In genomic region chr10:109129068-109129467, GRCm38 (mm10) we compare ENCODE assay signal across 20 mouse cellular contexts.
DNase-seq lines count a peak whose midpoint lies in the region; ATAC-seq and TF ChIP-seq lines count a peak whose summit lies in the region.
"Had no signal": no experiment of that assay in that cellular context is flagged by ENCODE, and none has a peak within 500 bp of the region (broad histone marks: within the 10 kb centered on the region; RNA-seq: fewer than 3 reads in every experiment).

No protein-coding gene starts in this region.

- no peak overlapping the region for H3K9ac ChIP-seq in heart, embryonic 12.5 days
- no peak overlapping the region for H3K9ac ChIP-seq in lung, embryonic 15.5 days
- no peak overlapping the region for H3K9ac ChIP-seq in stomach, postnatal 0 days (ENCODE audit: low read length)
- H3K9ac ChIP-seq: embryonic facial prominence, embryonic 15.5 days; forebrain, embryonic 13.5 days had no signal

- H3K27me3 ChIP-seq in heart, embryonic 12.5 days (replicated peaks): no peaks in the 10 kb centered on the region
- no peaks in the 10 kb centered on the region for H3K27me3 ChIP-seq in lung, embryonic 15.5 days
- H3K27me3 ChIP-seq in stomach, postnatal 0 days (ENCODE audit: control insufficient read depth, insufficient read depth, low read length): no peaks in the 10 kb centered on the region
- H3K27me3 ChIP-seq: CH12.LX; embryonic facial prominence, embryonic 15.5 days; forebrain, embryonic 13.5 days had no signal

- H3K9me3 ChIP-seq in heart, embryonic 12.5 days (replicated peaks): no peaks in the 10 kb centered on the region
- no peaks in the 10 kb centered on the region for H3K9me3 ChIP-seq in lung, embryonic 15.5 days
- no peaks in the 10 kb centered on the region for H3K9me3 ChIP-seq in stomach, postnatal 0 days (ENCODE audit: control insufficient read depth, low read length)
- H3K9me3 ChIP-seq: embryonic facial prominence, embryonic 15.5 days; forebrain, embryonic 13.5 days; heart, embryonic 10.5 days had no signal

- no peak overlapping the region for H3K4me2 ChIP-seq in heart, embryonic 12.5 days
- no peak overlapping the region for H3K4me2 ChIP-seq in lung, embryonic 15.5 days
- no peak overlapping the region for H3K4me2 ChIP-seq in stomach, postnatal 0 days (replicated peaks; ENCODE audit: low read depth)
- H3K4me2 ChIP-seq: embryonic facial prominence, embryonic 15.5 days; forebrain, embryonic 13.5 days had no signal

- H3K4me1 ChIP-seq in heart, embryonic 12.5 days (replicated peaks): no peaks in the 10 kb centered on the region
- no peaks in the 10 kb centered on the region for H3K4me1 ChIP-seq in lung, embryonic 15.5 days
- H3K4me1 ChIP-seq in stomach, postnatal 0 days (replicated peaks; ENCODE audit: control insufficient read depth, insufficient read depth): no peaks in the 10 kb centered on the region
- H3K4me1 ChIP-seq: embryonic facial prominence, embryonic 15.5 days; forebrain, embryonic 13.5 days; heart, embryonic 10.5 days had no signal

- WGBS in heart, embryonic 12.5 days: 84% methylated on average over 3 of the region's 3 CpGs
- WGBS in lung, embryonic 15.5 days: 85% methylated on average over 3 of the region's 3 CpGs
- WGBS in stomach, postnatal 0 days: 90% methylated on average over 3 of the region's 3 CpGs

- peak; percentile 33; the same call in 1 of the 2 replicates for ATAC-seq in heart, embryonic 12.5 days (ENCODE audit: insufficient number of reproducible peaks, low FRiP score)
- ATAC-seq in lung, embryonic 15.5 days (ENCODE audit: borderline replicate concordance, extremely low read depth, low FRiP score, low TSS enrichment): peak; percentile 46; the same call in 1 of the 2 replicates
- ATAC-seq in stomach, postnatal 0 days (ENCODE audit: low FRiP score, low TSS enrichment): 0 out of 2 replicates have a peak, but pooled peaks have one; percentile 60
- ATAC-seq: intestine, embryonic 16.5 days had no signal

- H3K36me3 ChIP-seq in heart, embryonic 12.5 days: no peaks in the 10 kb centered on the region
- H3K36me3 ChIP-seq in lung, embryonic 15.5 days: no peaks in the 10 kb centered on the region
- H3K36me3 ChIP-seq in stomach, postnatal 0 days (ENCODE audit: control insufficient read depth, insufficient read depth, low read length): no peaks in the 10 kb centered on the region
- H3K36me3 ChIP-seq: embryonic facial prominence, embryonic 15.5 days; heart, embryonic 10.5 days had no signal

- DNase-seq in heart, postnatal 14 days: no peak
- DNase-seq in lung, postnatal 4 days: no peak
- peak; percentile 63 for DNase-seq in cerebellum, adult 9-11 months
- DNase-seq in stomach, postnatal 0 days (ENCODE audit: low spot score): no peak
- DNase-seq in adrenal gland, adult 2 months: no peak
- DNase-seq: embryo, embryonic 11 days; gastrocnemius, postnatal 36 days; liver; lung, adult 2 months; right cerebral cortex, postnatal 14 days; thymus, postnatal 25 days had no signal

- intact Hi-C loops in heart, postnatal 14 days (cut with DNase I): no loop called here

- TF ChIP-seq CTCF in stomach, postnatal 0 days (IDR thresholded peaks at IDR 0.05; ENCODE audit: low read depth): no peak

- no peak overlapping the region for H3K27ac ChIP-seq in heart, embryonic 12.5 days (ENCODE audit: poor library complexity, severe bottlenecking)
- no peak overlapping the region for H3K27ac ChIP-seq in lung, embryonic 15.5 days
- H3K27ac ChIP-seq in stomach, postnatal 0 days (replicated peaks): no peak overlapping the region
- H3K27ac ChIP-seq: embryonic facial prominence, embryonic 15.5 days; forebrain, embryonic 13.5 days; heart, embryonic 10.5 days; layer of hippocampus, adult 2 months; macrophage had no signal

- TF ChIP-seq EP300 in stomach, postnatal 0 days (optimal IDR thresholded peaks at IDR 0.05): no peak

- no peak overlapping the region for H3K4me3 ChIP-seq in heart, embryonic 12.5 days
- H3K4me3 ChIP-seq in lung, embryonic 15.5 days: no peak overlapping the region
- no peak overlapping the region for H3K4me3 ChIP-seq in stomach, postnatal 0 days (ENCODE audit: low read depth, low read length)
- H3K4me3 ChIP-seq: embryonic facial prominence, embryonic 15.5 days; forebrain, embryonic 13.5 days; heart, embryonic 10.5 days; layer of hippocampus, adult 2 months had no signal
